Mouse (Mus musculus): ENCODE results near the gene Hist3h2a. TPM values are rescaled to one million over a fixed set of nuclear protein-coding genes. Genes with fewer than 3 reads are reported as not detected.

Gene Hist3h2a
- polyA plus RNA-seq (2015; fragmentation: Nextera tagmentation; extraction: Ambion mirVana) = 155 and 160 TPM in 2 replicates

GRCm38 (mm10) chr11:58954420-58955142 is at the start of gene Hist3h2a, which contains the start of gene Trim17:
TSS of gene Hist3h2a (plus strand) at chr11:58954685.
TSS of gene Trim17 (plus strand) at chr11:58954685.
- peak within 1 kb of the TSS; percentile 79 for H3K4me2 ChIP-seq (replicated peaks)
- peak; percentile 87 for ATAC-seq (replicated peaks)
- peaks cover 62% of the 10 kb centered on the region for H3K4me1 ChIP-seq
- H3K27me3 ChIP-seq = no peaks in the 10 kb centered on the region
- H3K4me3 ChIP-seq = peak within 1 kb of the TSS; percentile 99
- no peaks in the 10 kb centered on the region for H3K9me3 ChIP-seq
- no peaks in the 10 kb centered on the region for H3K36me3 ChIP-seq
- peak within 1 kb of the TSS; percentile 100 for H3K9ac ChIP-seq (replicated peaks)
- under 1% methylated on average over 49 of the region's 49 CpGs for WGBS
- peak within 1 kb of the TSS; percentile 98 for H3K27ac ChIP-seq (replicated peaks)

GRCm38 (mm10) chr11:58904838-58905237 is 49.6 kb upstream of the Hist3h2a start:
- peaks cover 17% of the 10 kb centered on the region for H3K4me1 ChIP-seq
- 48% methylated on average over 6 of the region's 6 CpGs for WGBS
- H3K4me3 ChIP-seq = no peak overlapping the region
- no peaks in the 10 kb centered on the region for H3K9me3 ChIP-seq
- no peak for ATAC-seq (replicated peaks)
- no peak overlapping the region for H3K27ac ChIP-seq (replicated peaks)
- H3K36me3 ChIP-seq = peaks cover 13% of the 10 kb centered on the region
- H3K27me3 ChIP-seq = no peaks in the 10 kb centered on the region
- no peak overlapping the region for H3K4me2 ChIP-seq (replicated peaks)
- no peak overlapping the region for H3K9ac ChIP-seq (replicated peaks)

- ATAC-seq (replicated peaks) = no peak
- H3K27ac ChIP-seq (replicated peaks) = no peak overlapping the region
- no peak overlapping the region for H3K4me3 ChIP-seq
- no peak overlapping the region for H3K9ac ChIP-seq (replicated peaks)
- peaks cover 6% of the 10 kb centered on the region; the same call in 1 of the 2 replicates for H3K4me1 ChIP-seq
- no peaks in the 10 kb centered on the region for H3K27me3 ChIP-seq
- H3K4me2 ChIP-seq (replicated peaks) = no peak overlapping the region
- 93% methylated on average over 1 of the region's 1 CpGs for whole genome bisulfite sequencing
- H3K9me3 ChIP-seq = no peaks in the 10 kb centered on the region
- no peaks in the 10 kb centered on the region for H3K36me3 ChIP-seq
Measured at GRCm38 (mm10) chr11:58913776-58914175, 40.7 kb upstream of the Hist3h2a start.

GRCm38 (mm10) chr11:58914461-58915028 is 39.9 kb upstream of the Hist3h2a start:
- Histone ChIP-seq H3K27ac (replicated peaks) (no peak overlapping the region), H3K4me3 (peak overlapping the region; percentile 30), H3K9ac (replicated peaks) (peak overlapping the region; percentile 41), H3K9me3 (no peaks in the 10 kb centered on the region), H3K36me3 (no peaks in the 10 kb centered on the region), H3K4me1 (peaks cover 6% of the 10 kb centered on the region; the same call in 1 of the 2 replicates), H3K4me2 (replicated peaks) (peak overlapping the region; percentile 52), H3K27me3 (no peaks in the 10 kb centered on the region)
- WGBS = 12% methylated on average over 17 of the region's 17 CpGs
- ATAC-seq (replicated peaks) = 0 out of 2 replicates have a peak, but pooled peaks have one; percentile 16

GRCm38 (mm10) chr11:58916879-58917744 is 37.4 kb upstream of the Hist3h2a start:
- Histone ChIP-seq H3K27ac (replicated peaks) (no peak overlapping the region), H3K36me3 (no peaks in the 10 kb centered on the region), H3K4me3 (no peak overlapping the region), H3K27me3 (no peaks in the 10 kb centered on the region), H3K9me3 (no peaks in the 10 kb centered on the region), H3K4me1 (peaks cover 6% of the 10 kb centered on the region; the same call in 1 of the 2 replicates), H3K4me2 (replicated peaks) (no peak overlapping the region), H3K9ac (replicated peaks) (no peak overlapping the region)
- ATAC-seq (replicated peaks) = no peak
- WGBS = 57% methylated on average over 14 of the region's 14 CpGs

- ATAC-seq (replicated peaks) = no peak
- WGBS = 88% methylated on average over 12 of the region's 12 CpGs
- Histone ChIP-seq H3K9me3 (no peaks in the 10 kb centered on the region), H3K27me3 (no peaks in the 10 kb centered on the region), H3K4me2 (replicated peaks) (no peak within 1 kb of the TSS), H3K36me3 (no peaks in the 10 kb centered on the region), H3K9ac (replicated peaks) (no peak within 1 kb of the TSS), H3K4me1 (peaks cover 6% of the 10 kb centered on the region; the same call in 1 of the 2 replicates), H3K4me3 (no peak within 1 kb of the TSS), H3K27ac (replicated peaks) (no peak within 1 kb of the TSS)
Measured at GRCm38 (mm10) chr11:58917745-58918366, 36.6 kb upstream of the Hist3h2a start, which contains the start of gene Btnl10. TSS of gene Btnl10 (plus strand) at chr11:58917908.

- Histone ChIP-seq H3K27me3 (no peaks in the 10 kb centered on the region), H3K4me2 (replicated peaks) (no peak overlapping the region), H3K27ac (replicated peaks) (no peak overlapping the region), H3K4me3 (no peak overlapping the region), H3K36me3 (no peaks in the 10 kb centered on the region), H3K9ac (replicated peaks) (no peak overlapping the region), H3K9me3 (no peaks in the 10 kb centered on the region), H3K4me1 (peaks cover 6% of the 10 kb centered on the region; the same call in 1 of the 2 replicates)
- 78% methylated on average over 5 of the region's 5 CpGs for WGBS
- ATAC-seq (replicated peaks) = no peak
Measured at GRCm38 (mm10) chr11:58918759-58919158, 35.7 kb upstream of the Hist3h2a start.

- no peaks in the 10 kb centered on the region for H3K36me3 ChIP-seq
- H3K9ac ChIP-seq (replicated peaks) = no peak overlapping the region
- no peak overlapping the region for H3K4me2 ChIP-seq (replicated peaks)
- H3K4me3 ChIP-seq = no peak overlapping the region
- 81% methylated on average over 9 of the region's 9 CpGs for WGBS
- ATAC-seq (replicated peaks) = no peak
- H3K9me3 ChIP-seq = no peaks in the 10 kb centered on the region
- H3K27me3 ChIP-seq = no peaks in the 10 kb centered on the region
- H3K27ac ChIP-seq (replicated peaks) = no peak overlapping the region
- H3K4me1 ChIP-seq = no peaks in the 10 kb centered on the region
Measured at GRCm38 (mm10) chr11:58922420-58922819, 32.1 kb upstream of the Hist3h2a start.

GRCm38 (mm10) chr11:58926651-58927050 is 27.8 kb upstream of the Hist3h2a start:
- H3K9ac ChIP-seq (replicated peaks) = no peak overlapping the region
- 92% methylated on average over 2 of the region's 3 CpGs for WGBS
- H3K27me3 ChIP-seq = no peaks in the 10 kb centered on the region

GRCm38 (mm10) chr11:58927053-58927452 is 27.4 kb upstream of the Hist3h2a start:
- H3K27me3 ChIP-seq = no peaks in the 10 kb centered on the region
- 83% methylated on average over 2 of the region's 2 CpGs for WGBS
- no peaks in the 10 kb centered on the region for H3K9me3 ChIP-seq
- H3K9ac ChIP-seq (replicated peaks) = no peak overlapping the region
- no peak for ATAC-seq (replicated peaks)
- no peak overlapping the region for H3K27ac ChIP-seq (replicated peaks)
- H3K36me3 ChIP-seq = peaks cover 12% of the 10 kb centered on the region
- H3K4me2 ChIP-seq (replicated peaks) = no peak overlapping the region
- no peak overlapping the region for H3K4me3 ChIP-seq
- peaks cover 7% of the 10 kb centered on the region; the same call in 1 of the 2 replicates for H3K4me1 ChIP-seq

More at GRCm38 (mm10) chr11:58926651-58927050, 27.8 kb upstream of the Hist3h2a start:
- no peaks in the 10 kb centered on the region for H3K9me3 ChIP-seq
- peaks cover 8% of the 10 kb centered on the region for H3K36me3 ChIP-seq
- no peak overlapping the region for H3K4me2 ChIP-seq (replicated peaks)
- ATAC-seq (replicated peaks) = no peak
- H3K4me1 ChIP-seq = peaks cover 7% of the 10 kb centered on the region; the same call in 1 of the 2 replicates
- no peak overlapping the region for H3K4me3 ChIP-seq
- H3K27ac ChIP-seq (replicated peaks) = no peak overlapping the region

Measured in forebrain, embryonic 15.5 days (tissue).